Mouse (Mus musculus): Measurements from ENCODE around the gene Gal3st2.
"Not testable (repeated sequence)": the region's sequence is repeated elsewhere in the genome, so short reads cannot be mapped to it uniquely, and the experiment has no call there.

Gene Gal3st2

GRCm38 (mm10) chr1:93861048-93861447, at the start of gene Gal3st2:
Gene Gal3st2 (plus strand): TSS chr1:93861306.
- DNase-seq (ENCODE audit: low spot score), result not testable (repeated sequence)

GRCm38 (mm10) chr1:93811495-93812039, 49.5 kb upstream of the Gal3st2 start:
- no peak for DNase-seq (ENCODE audit: low spot score)

DNA sequence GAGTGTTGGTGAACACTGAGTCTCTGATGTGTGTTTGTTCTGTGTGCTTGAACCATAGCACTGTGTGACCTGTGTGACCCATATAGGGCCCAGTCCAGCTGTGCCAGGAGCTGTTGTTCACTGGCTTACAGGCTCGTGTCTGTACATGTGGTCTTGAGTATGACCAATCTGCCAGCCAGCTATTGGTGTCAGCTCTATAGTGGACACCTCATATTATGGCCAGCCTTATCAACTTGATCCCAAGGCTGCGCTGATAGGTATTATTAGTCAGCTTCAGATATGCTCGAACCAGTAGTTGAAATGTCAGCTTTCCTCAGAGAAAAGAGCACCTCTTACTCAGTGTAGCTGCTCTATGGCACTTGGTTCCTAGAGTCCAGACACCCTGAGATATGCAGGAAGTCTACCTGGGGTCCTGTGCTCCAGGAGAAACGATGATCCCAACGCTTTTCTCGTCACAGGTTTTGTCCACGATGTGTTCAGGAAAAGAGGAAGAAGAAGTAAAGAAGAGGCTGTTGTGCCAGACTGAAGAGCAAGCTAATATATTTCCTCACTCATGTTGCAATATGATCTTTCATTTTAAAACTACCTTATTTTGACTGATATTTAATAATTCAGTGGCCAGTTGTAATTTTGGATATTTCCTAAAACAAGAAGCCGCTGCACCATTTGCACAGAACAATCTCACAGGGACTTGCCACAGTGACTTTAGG, 43.1 kb upstream of the Gal3st2 start:
- no peak for DNase-seq (ENCODE audit: low spot score)

GRCm38 (mm10) chr1:93818722-93819121, 42.4 kb upstream of the Gal3st2 start:
- DNase-seq (ENCODE audit: low spot score), result no peak

DNA sequence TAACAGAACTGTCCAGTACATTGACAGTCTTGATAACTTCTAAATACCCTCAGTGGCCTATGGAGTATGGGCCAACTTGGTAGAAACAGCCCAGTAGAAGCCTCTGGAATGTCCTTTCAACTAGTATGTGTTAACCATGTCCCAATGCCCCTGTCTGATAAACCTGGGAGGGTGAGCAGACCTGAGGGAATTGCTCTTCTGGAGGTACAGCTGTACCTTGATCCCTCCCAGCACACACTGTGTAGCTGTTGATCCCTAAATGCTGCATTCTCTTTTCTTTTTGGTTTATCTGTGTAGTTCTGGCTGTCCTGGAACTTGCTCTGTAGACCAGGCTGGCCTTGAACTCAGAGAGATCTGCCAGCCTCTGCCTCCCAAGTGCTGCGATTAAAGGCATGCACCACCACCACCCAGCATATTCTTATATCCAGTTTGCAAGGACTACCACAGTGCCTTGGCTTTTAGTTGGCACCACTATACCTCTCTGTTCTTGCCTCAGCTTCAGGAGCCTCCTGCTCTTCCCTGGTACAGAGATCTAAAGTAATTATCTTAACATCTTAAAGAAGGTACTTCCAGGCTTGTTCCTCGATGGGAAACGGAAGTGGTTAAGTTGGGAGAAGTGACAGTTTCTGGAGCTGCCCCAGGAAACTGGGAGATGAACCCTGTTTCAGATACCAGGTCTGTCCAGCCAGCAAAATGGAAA, 37.2 kb upstream of the Gal3st2 start:
- no peak for DNase-seq (ENCODE audit: low spot score)

DNA sequence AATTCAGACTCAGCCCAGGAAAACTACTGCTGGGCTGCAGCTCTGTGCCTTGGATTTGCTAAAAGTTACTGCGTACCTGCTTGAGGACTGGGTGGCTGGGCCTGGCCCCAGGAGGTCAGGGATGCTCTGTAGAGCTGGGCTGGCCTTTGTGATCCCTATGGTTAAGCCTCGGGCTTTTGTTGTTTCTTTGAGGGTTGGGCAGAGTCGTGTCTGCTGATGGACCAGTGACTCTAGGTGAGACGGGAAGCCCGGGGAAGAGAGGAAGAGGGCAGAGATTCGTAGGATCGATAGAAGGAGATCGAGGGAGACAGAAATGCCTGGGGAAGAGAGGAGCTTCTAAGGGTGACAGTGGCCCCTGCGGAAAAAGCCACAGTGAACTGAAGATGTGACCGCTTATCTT, 36.5 kb upstream of the Gal3st2 start, which contains the start of gene D2hgdh:
TSS of gene D2hgdh (plus strand) at position 301 of the 400 bp plus-strand sequence.
- no peak for DNase-seq (ENCODE audit: low spot score)

DNA sequence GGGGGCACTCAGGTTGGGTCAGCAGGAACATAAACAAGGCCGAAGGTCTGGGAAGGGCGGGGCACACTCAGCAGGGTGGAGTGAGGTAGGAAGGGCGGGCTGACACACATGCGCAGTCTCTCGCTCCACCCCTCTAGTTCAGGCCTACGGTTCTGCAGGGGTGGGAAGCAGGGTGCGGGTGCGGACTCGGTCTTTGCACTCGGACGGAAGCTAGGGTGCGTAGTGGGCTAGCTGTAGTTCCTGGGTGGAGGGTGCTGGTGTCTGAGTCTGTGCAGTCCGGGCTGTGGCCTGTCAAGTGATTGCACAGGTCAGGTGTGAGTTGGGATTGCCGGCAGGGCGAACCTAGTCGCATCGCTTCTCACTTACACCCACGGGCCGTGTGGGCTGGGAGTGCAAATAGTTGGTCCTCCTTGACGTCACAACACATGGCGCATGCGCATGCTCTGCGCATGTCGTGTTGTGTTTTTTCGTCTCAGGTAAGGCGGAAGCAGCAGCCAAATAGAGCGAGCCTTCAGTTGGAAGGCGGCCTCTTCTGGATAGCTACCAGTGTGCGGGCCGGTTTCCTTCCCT, 35.9 kb upstream of the Gal3st2 start:
- peak; percentile 97 for DNase-seq (ENCODE audit: low spot score)

- peak; percentile 31 for DNase-seq (ENCODE audit: low spot score)
These were observed 35.2 kb upstream of the Gal3st2 start for GRCm38 (mm10) chr1:93825771-93826539.

DNA sequence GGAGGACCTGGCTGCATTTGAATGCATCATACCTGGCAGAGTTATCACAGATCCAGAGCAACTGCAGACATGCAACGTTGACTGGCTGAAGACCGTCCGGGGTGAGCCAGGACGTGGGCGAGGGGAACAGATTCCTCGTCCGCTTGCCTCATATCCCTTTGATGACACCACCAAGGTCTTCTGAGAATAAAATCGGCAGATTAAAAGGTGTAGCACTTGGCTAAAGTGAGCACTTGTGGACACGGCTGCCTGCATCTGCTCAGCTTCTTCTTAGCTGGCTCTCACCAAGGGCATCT, 34.6 kb upstream of the Gal3st2 start:
- no peak for DNase-seq (ENCODE audit: low spot score)

DNA sequence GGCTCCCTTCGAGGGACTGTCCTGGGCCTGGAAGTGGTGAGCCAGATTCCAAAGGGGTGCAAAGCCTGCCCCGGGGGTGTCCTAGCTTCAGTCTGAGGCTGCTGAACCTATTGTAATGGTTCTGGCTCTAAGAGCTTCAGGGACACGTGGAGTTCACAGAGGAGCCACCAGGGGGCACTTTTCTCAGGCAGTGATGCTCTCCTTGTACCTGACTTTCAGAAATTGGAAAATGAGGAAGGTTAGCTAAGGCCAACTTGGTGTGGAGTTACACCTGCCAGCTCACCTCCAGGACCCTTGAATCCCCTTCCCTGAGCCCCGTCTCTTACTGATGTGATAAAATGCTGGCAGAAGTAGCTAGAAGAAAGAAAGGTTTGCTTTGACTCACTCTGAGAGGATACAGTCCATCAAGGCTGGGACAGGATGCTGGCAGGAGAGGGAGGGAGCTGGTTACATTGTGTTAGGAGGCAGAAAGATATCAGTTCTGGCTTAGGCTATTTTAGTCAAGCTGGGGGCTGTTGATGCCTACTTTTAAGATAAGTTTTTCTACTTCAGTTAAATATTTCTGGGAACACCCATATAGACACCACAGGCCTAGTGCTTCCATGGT, 28.2 kb upstream of the Gal3st2 start:
- DNase-seq (ENCODE audit: low spot score), result peak; percentile 2

DNA sequence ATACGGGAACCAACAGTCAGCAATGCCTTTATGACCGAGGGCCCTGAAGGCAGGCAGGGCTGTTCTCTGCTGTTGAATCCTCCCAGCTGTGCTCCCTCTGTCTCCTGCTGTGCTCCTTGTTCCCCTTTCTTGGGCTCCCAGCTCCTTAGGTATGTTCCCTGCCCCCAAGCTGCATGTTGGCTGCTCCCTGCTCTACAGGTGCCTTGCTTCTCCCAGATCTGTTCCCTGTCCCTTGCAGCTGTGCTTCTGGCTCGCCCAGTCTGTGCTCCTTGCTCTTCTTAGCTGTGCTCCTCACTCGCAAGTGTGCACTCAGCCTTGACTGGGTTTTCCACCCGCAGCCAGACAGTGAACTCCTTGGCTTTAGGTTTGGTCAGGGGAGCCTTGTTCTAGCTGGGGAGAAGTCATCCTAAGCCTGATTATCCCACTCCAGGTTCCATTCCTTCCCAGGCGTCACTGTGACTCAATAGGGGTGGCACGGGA, 26.4 kb upstream of the Gal3st2 start:
- DNase-seq (ENCODE audit: low spot score), result peak; percentile 3

- DNase-seq (ENCODE audit: low spot score), result peak; percentile 3
These were observed 25.9 kb upstream of the Gal3st2 start for GRCm38 (mm10) chr1:93835211-93835610.

- peak; percentile 5 for DNase-seq (ENCODE audit: low spot score)
These were observed 25.1 kb upstream of the Gal3st2 start for GRCm38 (mm10) chr1:93835876-93836531.

DNA sequence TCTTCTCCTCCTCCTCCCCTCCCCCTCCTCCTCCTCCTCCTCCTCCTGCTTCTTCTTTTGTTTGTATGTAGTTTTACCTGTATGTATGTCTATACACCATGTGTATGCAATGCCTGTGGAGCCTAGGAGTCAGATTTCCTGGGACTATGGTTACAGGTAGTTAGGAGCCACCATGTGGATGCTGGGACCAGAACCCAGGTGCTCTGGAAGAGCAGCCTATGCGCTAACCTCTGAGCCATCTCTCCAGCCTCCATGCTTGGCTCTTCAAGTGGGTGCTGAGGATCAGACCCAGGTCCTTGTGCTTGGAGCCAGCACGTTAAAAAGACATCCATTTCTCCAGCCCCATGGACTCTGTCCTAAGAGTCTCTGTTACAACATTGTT, 24.6 kb upstream of the Gal3st2 start:
- no peak for DNase-seq (ENCODE audit: low spot score)

DNA sequence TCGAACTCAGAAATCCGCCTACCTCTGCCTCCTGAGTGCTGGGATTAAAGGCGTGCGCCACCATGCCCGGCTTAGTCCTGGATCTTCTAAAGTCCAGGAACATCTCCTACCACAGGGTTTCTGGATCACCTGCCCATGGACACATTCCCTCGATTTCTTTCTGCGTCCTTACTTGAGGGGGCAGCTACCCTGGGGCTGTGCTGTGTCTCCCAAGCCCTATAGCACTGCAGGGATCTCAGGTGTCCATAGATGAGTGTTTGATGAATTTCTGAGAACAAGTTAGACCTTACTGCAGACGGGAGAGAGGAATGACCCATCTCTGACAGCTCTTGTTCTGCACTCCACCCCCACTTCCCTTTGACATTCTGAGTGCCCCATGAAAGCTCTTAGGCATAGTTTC, 23.8 kb upstream of the Gal3st2 start:
- no peak for DNase-seq (ENCODE audit: low spot score)

- not testable (repeated sequence) for DNase-seq (ENCODE audit: low spot score)
These were observed 22.5 kb upstream of the Gal3st2 start for GRCm38 (mm10) chr1:93838569-93838968.

DNA sequence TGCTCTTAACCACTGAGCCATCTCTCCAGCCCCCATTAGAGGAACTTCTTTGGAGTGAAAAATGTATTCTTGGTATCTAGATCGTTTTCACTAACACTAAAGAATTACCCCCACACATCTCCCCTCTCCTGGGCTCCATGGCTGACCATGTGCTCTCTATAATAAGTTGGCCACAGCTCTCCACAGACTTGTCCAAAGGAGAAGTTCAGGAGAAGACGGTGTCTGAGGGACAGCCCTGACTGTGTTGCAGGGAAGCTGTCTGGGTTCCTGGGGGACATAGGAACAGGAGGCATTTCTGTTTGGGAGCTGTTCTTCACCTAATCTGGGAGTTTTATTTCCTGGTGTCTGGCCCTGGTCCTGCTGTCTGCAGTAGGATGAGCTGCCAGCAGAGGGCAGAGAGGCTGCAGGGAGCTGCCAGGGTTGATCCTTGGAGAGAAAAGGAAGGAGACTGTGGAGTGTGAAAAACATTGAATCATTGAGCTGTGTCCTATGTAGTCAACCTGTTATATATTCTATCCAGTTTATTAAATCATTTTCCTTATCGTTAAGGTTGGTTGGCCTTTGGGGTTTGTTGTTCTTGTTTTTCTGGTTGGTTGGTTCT, 15.2 kb upstream of the Gal3st2 start:
- DNase-seq (ENCODE audit: low spot score), result not testable (repeated sequence)

- not testable (repeated sequence) for DNase-seq (ENCODE audit: low spot score)
These were observed 5.3 kb upstream of the Gal3st2 start for GRCm38 (mm10) chr1:93855790-93856189.

DNA sequence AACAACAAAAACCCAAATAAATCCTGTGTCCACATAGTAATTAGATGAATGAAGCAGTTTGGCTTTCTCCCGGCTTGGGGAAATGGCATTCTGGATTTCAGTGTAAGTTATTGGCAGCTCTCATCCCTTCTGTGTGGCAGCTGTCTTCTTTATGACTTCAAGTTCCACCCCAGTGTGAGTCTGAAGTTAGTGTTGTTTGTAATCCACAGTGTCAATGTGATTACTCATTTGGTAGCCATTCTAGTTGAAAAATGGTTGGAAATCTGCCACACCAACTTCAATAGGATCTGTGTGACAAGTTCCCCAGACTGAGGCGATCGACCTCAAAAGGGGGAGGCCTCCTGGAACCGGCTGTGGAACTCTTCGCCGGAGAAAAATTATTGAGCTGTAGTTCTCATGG, 3.7 kb upstream of the Gal3st2 start:
- peak; percentile 25 for DNase-seq (ENCODE audit: low spot score)

GRCm38 (mm10) chr1:93857991-93858390, 3.1 kb upstream of the Gal3st2 start:
- no peak for DNase-seq (ENCODE audit: low spot score)

- DNase-seq (ENCODE audit: low spot score), result no peak
These were observed 1.5 kb upstream of the Gal3st2 start for GRCm38 (mm10) chr1:93859619-93860018.

Data from layer of hippocampus, adult 11-12 months (tissue).